Mouse (Mus musculus): ENCODE measurements at regions not wholly inside any gene's neighbourhood (a gene's known extent, or its start where the extent isn't known, plus 50 kb on each side); places are given as distances from the start of the nearest gene placed in this dataset.
A peak's percentile ranks its signal among the peaks of the same experiment; 100 is the strongest.

- no peak overlapping the region for H3K4me2 ChIP-seq (replicated peaks; ENCODE audit: low read depth, low read length)
- H3K27me3 ChIP-seq (ENCODE audit: insufficient read depth, low read length), result no peaks in the 10 kb centered on the region
- H3K9me3 ChIP-seq (ENCODE audit: low read length), result no peaks in the 10 kb centered on the region
- no peak overlapping the region for H3K27ac ChIP-seq (ENCODE audit: low read length)
- H3K4me1 ChIP-seq (ENCODE audit: insufficient read depth, low read length), result no peaks in the 10 kb centered on the region
- no peak overlapping the region for H3K9ac ChIP-seq (replicated peaks; ENCODE audit: low read length)
- H3K36me3 ChIP-seq (ENCODE audit: insufficient read depth, low read length), result no peaks in the 10 kb centered on the region
- H3K4me3 ChIP-seq (ENCODE audit: low read length), result no peak overlapping the region
- WGBS, result 20% methylated on average over 2 of the region's 2 CpGs
- peak; percentile 77 for ATAC-seq (ENCODE audit: low FRiP score, low TSS enrichment)
Measured at GRCm38 (mm10) chr4:73335218-73336104, 69.4 kb downstream of the Gm11487 start.

All from kidney, embryonic 16.5 days (tissue).